Mouse (Mus musculus) neural tube, embryonic 12.5 days (tissue): ENCODE data around the gene Gm7714. TPM values are rescaled to one million over a fixed set of nuclear protein-coding genes. Genes with fewer than 3 reads are reported as not detected.
"Not testable (repeated sequence)": the region's sequence is repeated elsewhere in the genome, so short reads cannot be mapped to it uniquely, and the experiment has no call there.

Source experiments
- ATAC-seq: fragments of 200-750 bp; cut with Nextera tagmentation; 2 replicates; pipeline ENCODE4 v1.8.0; 2017; ENCODE audit warnings: low read depth, mild to moderate bottlenecking, moderate TSS enrichment, moderate library complexity; ENCODE audit not compliant: low FRiP score
- H3K27ac ChIP-seq: fragments of 300-500 bp; sonication (generic); 2 replicates; pipeline ENCODE4 v1.5.1; 2016
- H3K27me3 ChIP-seq: fragments of 300-500 bp; sonication (generic); replicated peaks from 2 replicates; pipeline ENCODE4 v1.6.1; 2016; ENCODE audit warnings: mild to moderate bottlenecking
- H3K36me3 ChIP-seq: fragments of 300-500 bp; sonication (generic); 2 replicates; pipeline ENCODE4 v1.6.1; 2016; ENCODE audit warnings: mild to moderate bottlenecking
- H3K4me1 ChIP-seq: fragments of 300-500 bp; sonication (generic); 2 replicates; pipeline ENCODE4 v1.6.1; 2016
- H3K4me2 ChIP-seq: fragments of 300-500 bp; sonication (generic); replicated peaks from 2 replicates; pipeline ENCODE4 v1.6.1; 2016; ENCODE audit warnings: mild to moderate bottlenecking
- H3K4me3 ChIP-seq: fragments of 300-500 bp; sonication (generic); 2 replicates; pipeline ENCODE4 v1.5.1; 2016
- H3K9ac ChIP-seq: fragments of 300-500 bp; sonication (generic); 2 replicates; pipeline ENCODE4 v1.6.1; 2016; ENCODE audit warnings: mild to moderate bottlenecking
- H3K9me3 ChIP-seq: fragments of 300-500 bp; sonication (generic); 2 replicates; pipeline ENCODE4 v1.6.1; 2016; ENCODE audit warnings: mild to moderate bottlenecking
- WGBS: fragments of 180-500 bp; shearing (Covaris S2); methylation state at CpG from one replicate; pipeline ENCODE4 v1.1.7; 2016; 5-methylcytosine and 5-hydroxymethylcytosine counted together
- polyA plus RNA-seq: library from polyadenylated mRNA; unstranded; fragments of >200 nt; fragmentation: Nextera tagmentation; extraction: Ambion mirVana; gene quantifications from 2 replicates; pipeline ENCODE4 v1.2.1, GENCODE M21; 2016

Gene Gm7714
- not detected in 2 replicates for polyA plus RNA-seq

GRCm38 (mm10) chr5:88268619-88269018 is at the start of gene Gm7714:
Gene Gm7714, plus strand, starts transcription at chr5:88268919.
- no peaks in the 10 kb centered on the region for H3K27me3 ChIP-seq
- no peaks in the 10 kb centered on the region for H3K4me1 ChIP-seq
- H3K27ac ChIP-seq = no peak within 1 kb of the TSS
- H3K4me2 ChIP-seq = no peak within 1 kb of the TSS
- ATAC-seq = no peak
- H3K4me3 ChIP-seq = no peak within 1 kb of the TSS
- no peak within 1 kb of the TSS for H3K9ac ChIP-seq
- 80% methylated on average over 1 of the region's 1 CpGs for WGBS
- no peaks in the 10 kb centered on the region for H3K36me3 ChIP-seq
- no peaks in the 10 kb centered on the region for H3K9me3 ChIP-seq

- no peak overlapping the region for H3K4me3 ChIP-seq
- no peaks in the 10 kb centered on the region for H3K36me3 ChIP-seq
- no peak for ATAC-seq
- H3K27ac ChIP-seq = no peak overlapping the region
- H3K9me3 ChIP-seq = no peaks in the 10 kb centered on the region
- 91% methylated on average over 1 of the region's 1 CpGs for WGBS
- H3K9ac ChIP-seq = no peak overlapping the region
- H3K27me3 ChIP-seq = no peaks in the 10 kb centered on the region
- H3K4me1 ChIP-seq = no peaks in the 10 kb centered on the region
- no peak overlapping the region for H3K4me2 ChIP-seq
These were observed 12.2 kb upstream of the Gm7714 start for GRCm38 (mm10) chr5:88256475-88256874.

GRCm38 (mm10) chr5:88311307-88311706 is 42.6 kb downstream of the Gm7714 start:
- not testable (repeated sequence) for H3K4me2 ChIP-seq, H3K4me1 ChIP-seq, H3K4me3 ChIP-seq, H3K27ac ChIP-seq, H3K9me3 ChIP-seq, H3K36me3 ChIP-seq, H3K27me3 ChIP-seq, H3K9ac ChIP-seq, ATAC-seq
- 69% methylated on average over 3 of the region's 3 CpGs for WGBS

GRCm38 (mm10) chr5:88317012-88317411 is 48.3 kb downstream of the Gm7714 start, which contains the start of gene Prol1:
Gene Prol1, plus strand, starts transcription at chr5:88317312.
- no peaks in the 10 kb centered on the region for H3K9me3 ChIP-seq
- no peak within 1 kb of the TSS for H3K9ac ChIP-seq
- H3K4me1 ChIP-seq = no peaks in the 10 kb centered on the region
- no peaks in the 10 kb centered on the region for H3K27me3 ChIP-seq
- H3K4me3 ChIP-seq = no peak within 1 kb of the TSS
- H3K36me3 ChIP-seq = no peaks in the 10 kb centered on the region
- no peak within 1 kb of the TSS for H3K4me2 ChIP-seq
- H3K27ac ChIP-seq = no peak within 1 kb of the TSS
- no peak for ATAC-seq
- 98% methylated on average over 1 of the region's 1 CpGs for WGBS

Other genes with a start within 250 kb of the Gm7714 start
- not detected in 2 replicates for gene Smr2, start 182.4 kb upstream of the Gm7714 start, polyA plus RNA-seq
- not detected in 2 replicates for gene Gm11116, start 157.4 kb upstream of the Gm7714 start, polyA plus RNA-seq
- not detected in 2 replicates for gene Gm11115, start 114.8 kb upstream of the Gm7714 start, polyA plus RNA-seq
- not detected in 2 replicates for gene Prol1, start 48.4 kb downstream of the Gm7714 start, polyA plus RNA-seq
- 0.33 TPM in 1 of 2 replicates, not detected in the other for gene Amtn, start 107.2 kb downstream of the Gm7714 start, polyA plus RNA-seq
- gene Ambn, start 187.1 kb downstream of the Gm7714 start, polyA plus RNA-seq = not detected in 2 replicates
- not detected in 2 replicates for gene Enam, start 219.1 kb downstream of the Gm7714 start, polyA plus RNA-seq